Mouse (Mus musculus): ENCODE results near the gene Catsperg1.
A peak's percentile ranks its signal among the peaks of the same experiment; 100 is the strongest.
"Not testable (repeated sequence)": the region's sequence is repeated elsewhere in the genome, so short reads cannot be mapped to it uniquely, and the experiment has no call there.

Catsperg1 gene

DNA sequence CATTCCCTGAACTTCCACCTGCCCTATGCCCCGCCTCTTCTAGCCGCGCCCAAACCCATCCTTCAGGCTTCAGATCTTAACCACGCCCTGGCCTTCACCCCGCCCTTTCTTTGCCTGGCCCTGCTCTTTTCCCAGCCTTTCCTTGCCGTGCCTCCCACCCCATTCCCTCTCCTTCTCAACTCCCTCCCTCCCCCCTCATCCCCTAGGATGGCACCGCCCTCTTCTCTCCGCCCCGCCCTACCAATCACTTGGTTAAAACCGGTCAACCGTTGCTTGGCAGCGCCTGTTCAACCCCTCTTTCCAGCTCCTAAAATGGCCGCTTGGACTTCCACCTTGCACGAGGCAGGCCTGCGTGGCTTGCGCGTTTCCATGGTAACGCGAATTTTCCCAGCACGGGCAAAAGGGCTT, at the start of gene Catsperg1:
Catsperg1 (minus strand) TSS at position 361 of the 408 bp plus-strand sequence.
- no peak for DNase-seq (ENCODE audit: low read depth in 1 of 2, low spot score in 2 of 2)

DNA sequence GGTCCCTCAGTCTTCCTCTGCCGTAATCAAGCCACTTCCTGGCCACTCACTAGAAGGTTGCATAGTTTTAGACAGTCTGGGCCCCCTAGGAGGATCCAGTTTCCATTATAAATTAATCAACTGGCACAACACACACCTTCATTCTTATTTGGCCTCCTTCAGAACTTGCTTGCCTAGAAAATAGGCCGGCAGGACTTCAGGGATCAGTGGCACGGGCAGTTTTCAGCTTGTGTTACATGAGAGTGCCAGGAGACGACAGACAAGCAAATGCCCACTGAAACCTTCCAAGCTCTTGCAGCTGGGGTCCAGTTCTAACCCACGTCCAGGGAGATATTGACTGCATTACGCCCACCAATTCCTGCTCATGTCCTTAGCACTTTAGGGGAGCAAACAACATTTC, 48.3 kb upstream of the Catsperg1 start:
- no peak for DNase-seq (ENCODE audit: low read depth in 1 of 2, low spot score in 2 of 2)

DNA sequence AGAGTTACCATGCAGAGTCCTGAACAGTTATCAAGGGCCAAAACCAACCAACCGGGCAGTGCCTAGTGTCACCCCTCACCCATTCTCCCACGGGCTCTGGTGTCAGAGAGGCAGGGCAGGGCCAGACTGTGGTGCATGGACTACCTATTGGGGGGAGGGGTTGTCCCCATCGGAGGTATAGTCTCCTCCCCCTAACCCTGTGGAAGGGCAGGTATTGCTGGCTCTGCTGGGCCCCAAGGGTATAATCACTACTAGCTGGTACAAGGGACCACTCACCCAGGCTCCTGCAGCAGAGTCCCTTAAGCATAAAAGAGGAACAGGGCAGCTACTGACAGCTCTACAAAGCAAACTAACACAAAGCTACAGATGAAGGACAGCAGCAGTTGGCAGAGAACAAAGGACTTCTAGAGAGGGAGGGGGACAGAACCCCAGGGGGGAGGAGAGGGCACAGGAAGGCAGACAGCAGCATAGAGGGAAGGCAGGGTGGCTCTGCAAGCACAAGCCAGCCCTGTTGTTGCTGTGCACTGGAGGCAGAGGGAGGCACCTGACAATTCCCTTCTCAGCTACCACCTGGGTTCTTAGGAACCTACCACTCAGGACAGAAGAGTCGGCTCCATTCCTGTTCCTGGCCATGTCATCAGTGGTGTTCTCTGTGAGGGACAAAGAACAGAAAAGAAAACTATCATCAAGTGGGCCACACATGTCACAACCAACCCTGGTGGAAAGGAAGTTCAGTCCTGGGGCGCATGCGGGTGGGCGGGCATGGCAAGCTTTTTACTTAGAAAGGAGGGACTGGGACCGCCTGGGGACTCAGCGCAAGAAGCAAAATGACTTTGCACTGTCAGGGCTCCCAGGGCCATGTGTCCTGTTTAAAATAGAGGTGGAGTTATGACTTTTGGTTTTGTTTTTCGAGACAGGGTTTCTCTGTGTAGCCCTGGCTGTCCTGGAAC, 46.2 kb upstream of the Catsperg1 start:
- DNase-seq (ENCODE audit: low read depth in 1 of 2, low spot score in 2 of 2) = no peak

DNA sequence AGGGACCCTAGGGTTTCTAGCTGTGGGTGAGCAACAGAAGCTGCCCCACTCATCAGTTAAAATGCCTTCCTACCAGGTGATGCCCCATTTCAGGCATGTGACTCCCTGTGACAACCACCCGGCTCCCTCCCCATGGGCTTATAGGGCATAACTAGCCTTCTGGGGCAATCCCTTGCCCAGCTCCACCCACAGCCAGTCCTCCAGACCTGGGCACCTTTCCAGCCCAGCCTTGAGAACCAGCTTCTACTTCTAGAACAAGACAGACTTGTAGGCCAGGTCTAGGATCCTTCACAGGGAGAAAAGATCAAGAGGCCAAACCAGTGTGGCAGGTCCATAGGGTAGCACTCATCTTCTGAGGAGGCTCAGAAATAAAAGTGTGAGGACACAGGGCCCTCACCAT, 43.5 kb upstream of the Catsperg1 start:
- no peak for DNase-seq (ENCODE audit: low read depth in 1 of 2, low spot score in 2 of 2)

DNA sequence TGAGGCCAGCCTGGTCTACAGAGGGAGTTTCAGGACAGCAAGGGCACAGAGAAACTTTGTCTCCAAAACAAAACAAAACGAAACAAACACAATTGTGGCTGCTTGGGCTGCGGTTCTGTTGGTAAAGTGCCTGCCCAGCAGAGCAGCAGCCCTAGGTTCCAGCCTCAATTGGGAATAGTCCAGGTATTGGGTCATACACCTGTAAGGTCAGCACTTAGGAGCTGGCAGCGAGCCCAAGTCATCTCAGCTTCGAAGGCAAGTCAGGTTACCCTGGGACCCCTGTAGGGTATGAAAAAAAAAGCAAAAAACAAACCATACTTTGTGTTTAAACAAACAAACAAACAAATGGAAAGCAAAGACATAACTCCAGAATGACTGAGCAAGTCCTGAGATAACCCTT, 42.0 kb upstream of the Catsperg1 start:
- DNase-seq (ENCODE audit: low read depth in 1 of 2, low spot score in 2 of 2) = no peak

DNA sequence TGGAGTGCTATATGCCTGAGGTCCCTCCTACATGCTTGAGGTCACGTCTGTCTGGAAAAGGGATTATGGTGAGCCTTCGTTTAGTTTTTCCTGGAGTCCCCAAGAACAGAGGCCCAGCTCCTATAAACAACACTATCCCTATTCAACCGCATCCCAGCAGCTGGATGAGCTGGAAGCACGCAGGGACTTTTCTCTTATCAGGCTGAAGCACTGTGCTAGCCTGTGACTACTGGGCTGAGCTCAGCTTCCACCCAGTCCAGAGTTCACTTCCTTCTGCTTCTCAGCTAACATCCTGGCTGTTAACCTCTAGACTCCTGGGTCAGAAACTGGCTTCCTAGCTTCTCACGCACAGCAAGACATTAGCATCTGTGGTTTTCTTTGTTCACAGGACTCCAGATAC, 40.0 kb upstream of the Catsperg1 start:
- DNase-seq (ENCODE audit: low read depth in 1 of 2, low spot score in 2 of 2) = no peak

DNA sequence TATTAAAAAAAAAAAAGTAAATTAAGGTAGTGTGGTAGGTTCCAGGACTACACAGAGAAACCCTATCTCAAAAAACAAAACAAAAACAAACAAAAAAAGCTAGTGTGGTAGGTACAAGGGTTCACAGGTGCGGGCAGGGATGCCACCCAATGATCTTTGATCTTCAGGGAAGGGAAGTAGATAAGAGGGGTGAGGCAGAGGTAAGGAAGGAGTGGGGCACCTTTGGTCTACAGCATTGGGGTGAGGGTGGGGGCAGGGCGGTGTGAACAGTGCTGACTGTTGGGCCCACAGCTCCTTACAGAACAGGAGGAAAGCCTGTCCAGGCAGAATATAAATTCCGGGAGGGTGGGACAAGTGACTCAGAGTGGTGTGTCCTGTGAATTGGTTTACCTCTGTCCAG, 37.3 kb upstream of the Catsperg1 start:
- DNase-seq (ENCODE audit: low read depth in 1 of 2, low spot score in 2 of 2) = no peak

DNA sequence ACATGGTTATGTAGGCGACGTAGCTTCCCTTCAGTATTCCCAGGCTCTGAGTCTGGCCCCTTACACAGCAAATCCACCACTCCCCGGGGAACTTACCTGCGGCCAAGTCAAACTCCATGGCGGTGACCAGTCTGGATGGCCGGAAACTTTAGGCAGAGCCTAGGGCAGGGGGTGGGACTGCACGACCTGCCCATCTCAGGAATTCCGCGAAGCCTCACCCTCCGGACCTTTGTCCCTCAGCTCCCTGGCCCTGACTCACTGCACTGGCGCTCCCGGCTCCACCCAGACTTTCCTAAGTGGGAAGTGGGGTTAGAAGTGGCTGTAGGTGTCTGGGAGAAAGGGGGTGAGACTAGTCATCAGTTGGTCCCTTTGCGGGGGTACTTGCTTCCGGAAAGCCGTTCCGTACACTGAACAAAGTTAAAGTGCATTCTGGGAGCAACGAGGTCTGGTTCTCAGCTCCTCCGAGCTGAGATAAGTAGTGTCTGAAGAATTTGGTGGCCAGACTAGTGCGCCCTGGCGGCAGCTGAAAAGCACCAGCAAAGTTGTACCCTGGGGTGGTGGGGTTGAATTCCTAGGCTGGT, 34.5 kb upstream of the Catsperg1 start, which contains the start of gene 2200002D01Rik:
2200002D01Rik (minus strand) TSS at position 206 of the 581 bp plus-strand sequence.
- DNase-seq (ENCODE audit: low read depth in 1 of 2, low spot score in 2 of 2) = no peak

DNA sequence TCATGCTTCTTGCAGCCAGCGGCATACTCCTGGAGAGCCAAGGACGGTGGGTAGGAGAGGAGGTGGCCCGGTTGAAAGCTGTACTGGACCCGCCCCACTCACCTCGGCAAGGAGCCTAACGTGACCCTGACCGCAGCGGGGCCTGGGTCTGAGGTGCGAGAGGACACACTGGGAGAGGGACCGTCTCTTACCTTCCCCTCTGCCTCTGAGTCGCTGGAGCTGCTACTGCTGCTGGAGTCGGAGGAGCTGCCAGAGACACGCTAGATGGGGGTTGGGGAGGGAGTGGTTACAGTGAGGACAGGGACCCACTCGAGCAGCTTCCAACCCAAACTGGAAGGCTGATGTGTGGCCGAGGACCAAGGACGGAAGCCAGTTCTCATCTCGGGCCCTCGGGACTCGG, 33.9 kb upstream of the Catsperg1 start:
- no peak for DNase-seq (ENCODE audit: low read depth in 1 of 2, low spot score in 2 of 2)

DNA sequence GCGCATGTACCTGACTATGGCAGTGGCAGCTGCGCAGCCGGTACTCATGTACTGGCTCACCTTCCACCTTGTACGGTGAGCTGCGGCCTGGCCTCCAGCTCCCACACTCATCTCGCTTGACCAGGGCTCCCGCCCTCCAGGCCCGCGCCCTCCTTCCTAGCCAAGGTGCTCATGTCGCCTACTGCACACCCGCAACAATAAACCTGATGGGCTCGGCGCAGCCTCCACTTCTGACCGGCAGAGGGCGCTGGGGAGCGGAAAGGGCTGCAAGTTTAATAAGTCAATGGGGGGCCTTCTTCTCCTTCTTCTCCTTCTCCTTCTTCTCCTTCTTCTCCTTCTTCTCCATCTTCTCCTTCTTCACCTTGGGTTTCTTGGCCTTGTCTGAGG, 33.5 kb upstream of the Catsperg1 start:
- peak; percentile 30 to 55 for DNase-seq (ENCODE audit: low read depth in 1 of 2, low spot score in 2 of 2)

DNA sequence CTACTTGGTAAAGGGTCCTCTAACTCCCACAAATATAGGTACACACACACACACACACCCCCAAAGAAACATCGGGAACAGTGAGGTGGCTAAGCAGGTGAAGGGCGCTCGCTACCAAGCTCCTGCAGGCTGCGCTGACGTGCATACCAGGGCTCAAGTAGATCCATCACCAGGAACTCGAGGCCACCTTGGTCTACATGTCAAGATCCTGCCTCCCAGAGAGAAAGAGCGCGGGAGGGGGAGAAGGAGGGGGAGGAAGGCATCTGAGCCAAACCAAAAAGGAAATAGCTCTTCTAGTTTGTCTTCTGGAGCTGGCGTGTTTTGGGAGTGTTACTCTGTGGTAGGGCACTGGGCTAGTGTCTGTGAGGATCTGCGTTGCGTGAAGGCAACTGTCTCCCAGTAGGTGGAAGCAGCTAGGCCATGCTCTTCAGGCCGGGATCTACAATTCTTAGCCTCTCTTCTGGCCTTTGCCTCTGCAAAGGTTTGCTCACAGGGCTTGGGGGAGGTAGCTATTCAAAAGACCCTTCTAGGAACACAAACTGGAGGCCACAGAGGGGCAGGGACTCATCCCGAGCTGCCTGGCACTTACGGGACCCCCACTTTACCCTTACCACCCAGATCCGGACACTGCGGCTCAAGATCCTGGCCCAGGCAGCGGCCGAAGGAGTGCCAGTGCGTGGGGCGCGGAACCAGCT, 32.9 kb upstream of the Catsperg1 start:
- no peak for DNase-seq (ENCODE audit: low read depth in 1 of 2, low spot score in 2 of 2)

DNA sequence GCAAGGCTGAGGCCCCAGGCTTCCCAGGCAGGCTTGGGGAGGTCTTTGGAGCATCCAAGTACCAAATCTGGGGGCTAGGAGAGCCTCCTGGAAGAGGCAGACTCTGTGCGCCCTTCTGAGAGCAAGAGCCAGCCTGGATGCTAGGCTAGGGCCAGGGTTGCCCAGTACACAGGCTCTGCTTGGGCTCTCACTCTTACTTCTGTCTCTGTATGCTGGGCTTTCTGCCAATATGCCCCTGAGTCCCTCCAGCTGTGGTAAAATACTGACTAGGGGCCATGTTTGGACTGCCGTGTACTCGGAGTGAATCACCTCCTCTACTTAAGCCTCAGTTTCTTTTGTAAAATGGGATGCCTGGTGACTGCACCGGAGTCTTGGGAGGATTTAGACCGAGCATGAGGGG, 32.2 kb upstream of the Catsperg1 start:
- no peak for DNase-seq (ENCODE audit: low read depth in 1 of 2, low spot score in 2 of 2)

DNA sequence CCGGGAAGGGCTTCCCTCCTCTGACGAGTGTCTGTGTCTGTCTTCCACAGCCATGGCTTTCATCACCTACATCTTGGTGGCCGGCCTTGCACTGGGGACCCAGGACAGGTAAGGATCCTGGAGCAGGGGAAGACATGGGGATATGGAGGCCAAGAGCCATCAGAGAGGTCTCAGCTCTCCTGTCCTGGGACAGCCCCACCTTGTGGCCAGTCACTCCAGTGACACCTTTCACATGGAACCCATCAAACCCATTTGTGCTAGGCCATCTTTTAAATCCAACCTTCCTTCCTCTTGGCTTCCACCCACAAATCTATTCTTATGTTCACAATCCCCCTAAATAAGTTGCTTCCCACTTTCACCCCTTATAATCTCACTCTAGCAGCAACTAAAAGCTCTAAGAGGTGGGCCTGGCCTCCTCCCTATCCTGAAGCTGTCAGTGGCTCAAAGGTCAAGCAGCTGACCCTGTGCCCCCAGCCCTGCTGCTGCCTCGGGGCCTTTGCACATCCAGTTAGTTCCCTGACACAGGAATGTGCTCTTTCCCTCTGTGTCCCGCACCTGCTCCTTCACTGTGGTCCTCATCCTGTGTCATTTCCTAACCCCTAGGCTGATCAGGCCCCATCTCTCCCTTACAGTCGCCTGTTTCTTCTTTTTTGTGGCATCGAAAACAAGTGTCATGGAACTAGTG, 31.0 kb upstream of the Catsperg1 start:
- DNase-seq (ENCODE audit: low read depth in 1 of 2, low spot score in 2 of 2) = no peak

DNA sequence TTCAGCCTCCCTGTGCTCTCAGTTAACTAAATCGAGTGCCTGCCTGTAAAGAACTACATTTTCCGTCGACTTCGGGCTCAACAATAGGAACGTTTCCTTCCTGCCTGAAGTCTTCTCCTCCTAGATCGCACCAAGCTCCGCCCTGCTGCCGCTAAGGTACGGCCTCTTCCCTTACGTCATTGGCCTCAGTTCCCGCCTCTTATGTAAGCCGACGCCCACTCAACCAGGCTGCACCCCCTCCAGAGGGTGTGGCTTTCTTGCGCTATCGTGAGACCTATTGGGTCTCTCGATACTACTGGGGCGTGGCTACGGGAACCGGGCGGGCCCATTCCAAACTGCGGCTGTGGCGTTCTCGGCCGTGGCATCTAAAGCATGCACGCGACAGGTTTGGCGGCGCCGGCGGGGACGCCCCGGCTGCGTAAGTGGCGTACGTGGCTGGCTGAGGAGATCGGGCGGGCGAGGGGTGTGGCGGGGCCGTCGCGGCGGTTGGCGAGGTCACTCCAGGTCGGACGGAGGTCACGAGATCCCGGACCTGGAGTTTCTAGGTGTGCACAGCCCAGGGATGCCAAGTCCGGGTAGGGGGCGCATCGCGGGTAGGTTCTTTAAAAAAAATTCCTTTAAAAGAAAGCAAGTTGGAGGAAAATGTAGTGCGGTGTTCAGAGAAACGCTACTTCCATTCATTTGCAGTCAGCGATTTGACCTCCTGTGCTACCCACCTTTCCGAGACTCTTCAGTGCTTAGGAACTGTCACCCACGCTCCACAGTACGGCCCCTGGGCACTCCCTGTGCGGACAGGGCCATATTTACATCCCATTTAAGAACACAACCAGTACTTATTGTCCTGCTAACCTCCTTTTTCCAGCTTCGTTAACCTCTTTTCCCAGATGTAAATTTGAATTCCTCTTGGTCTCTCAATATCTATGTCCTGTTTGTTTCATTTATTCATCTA, 24.5 kb upstream of the Catsperg1 start, which contains the start of gene Yif1b:
Yif1b (plus strand) TSS at position 311 of the 949 bp plus-strand sequence.
- DNase-seq (ENCODE audit: low read depth in 1 of 2, low spot score in 2 of 2) = peak; percentile 93 to 97

DNA sequence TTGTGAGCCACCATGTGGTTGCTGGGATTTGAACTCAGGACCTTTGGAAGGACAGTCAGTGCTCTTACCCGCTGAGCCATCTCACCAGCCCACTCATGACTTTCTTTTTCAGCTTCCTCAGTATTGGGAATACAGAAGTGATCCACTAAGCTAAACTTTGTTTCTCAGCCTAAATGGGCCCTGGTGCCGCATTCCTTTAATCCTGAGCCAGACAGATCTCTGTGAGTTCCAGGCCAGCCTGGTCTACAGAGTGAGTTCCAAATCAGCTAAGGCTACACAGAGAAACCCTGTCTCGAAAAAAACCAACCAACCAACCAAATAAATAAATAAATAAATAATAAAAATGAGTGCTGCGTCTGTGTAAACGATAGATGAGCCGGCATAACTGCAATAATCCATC, 23.8 kb upstream of the Catsperg1 start:
- DNase-seq (ENCODE audit: low read depth in 1 of 2, low spot score in 2 of 2) = not testable (repeated sequence)

DNA sequence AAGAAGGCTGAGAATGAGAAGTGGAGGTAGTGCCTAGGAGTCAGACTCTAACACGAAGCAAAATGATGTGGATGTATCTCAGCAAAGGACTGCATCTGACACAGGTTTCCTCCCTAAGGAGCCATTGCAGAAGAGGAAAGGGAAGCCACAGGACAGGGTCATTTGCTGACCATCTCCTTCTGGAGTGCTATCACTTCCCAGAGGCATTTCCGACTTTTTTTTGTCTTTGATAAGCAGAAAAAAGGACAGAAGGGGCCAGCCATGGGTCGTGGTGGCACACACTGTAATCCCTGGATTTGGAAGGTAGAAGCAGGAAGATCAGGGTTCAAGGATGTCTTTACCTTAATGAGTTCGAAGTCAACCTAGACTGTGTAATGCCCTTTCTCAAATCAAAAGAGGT, 22.8 kb upstream of the Catsperg1 start:
- DNase-seq (ENCODE audit: low read depth in 1 of 2, low spot score in 2 of 2) = no peak

DNA sequence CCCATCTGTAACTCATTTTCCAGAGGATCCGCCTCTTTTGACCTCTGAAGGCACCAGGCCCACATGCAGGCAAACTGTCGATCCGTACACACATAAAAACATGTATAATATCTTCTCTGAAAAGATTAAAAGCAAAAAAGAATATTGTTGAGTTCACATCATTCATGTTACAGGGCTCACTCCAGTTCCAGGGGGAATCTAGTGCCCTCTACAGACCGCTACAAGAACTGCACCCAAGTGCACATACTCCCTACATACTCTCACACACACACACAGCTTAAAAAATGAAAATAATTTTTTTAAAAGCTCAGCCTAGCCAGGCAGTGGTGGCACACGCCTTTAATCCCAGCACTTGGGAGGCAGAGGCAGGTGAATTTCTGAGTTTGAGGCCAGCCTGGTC, 20.8 kb upstream of the Catsperg1 start:
- no peak for DNase-seq (ENCODE audit: low read depth in 1 of 2, low spot score in 2 of 2)

DNA sequence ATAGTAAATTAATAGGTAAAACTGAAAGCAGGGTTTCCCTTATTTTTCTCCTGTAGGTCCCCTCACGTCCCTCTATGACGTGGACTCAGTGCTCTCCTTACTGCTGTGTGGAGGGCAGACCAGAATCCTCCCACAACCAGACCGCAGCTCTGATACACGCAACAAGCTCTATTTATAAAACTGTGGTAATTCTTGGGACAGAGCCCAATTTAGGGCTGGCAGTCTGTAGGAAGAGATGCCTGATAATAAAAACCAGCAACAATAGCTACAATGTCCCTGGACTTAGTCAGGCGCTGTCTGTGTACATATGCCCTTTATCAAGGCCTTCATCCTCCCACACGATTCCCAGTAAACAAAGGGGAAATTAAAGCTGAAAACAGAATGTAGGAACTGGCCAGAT, 19.9 kb upstream of the Catsperg1 start:
- DNase-seq (ENCODE audit: low read depth in 1 of 2, low spot score in 2 of 2) = no peak

DNA sequence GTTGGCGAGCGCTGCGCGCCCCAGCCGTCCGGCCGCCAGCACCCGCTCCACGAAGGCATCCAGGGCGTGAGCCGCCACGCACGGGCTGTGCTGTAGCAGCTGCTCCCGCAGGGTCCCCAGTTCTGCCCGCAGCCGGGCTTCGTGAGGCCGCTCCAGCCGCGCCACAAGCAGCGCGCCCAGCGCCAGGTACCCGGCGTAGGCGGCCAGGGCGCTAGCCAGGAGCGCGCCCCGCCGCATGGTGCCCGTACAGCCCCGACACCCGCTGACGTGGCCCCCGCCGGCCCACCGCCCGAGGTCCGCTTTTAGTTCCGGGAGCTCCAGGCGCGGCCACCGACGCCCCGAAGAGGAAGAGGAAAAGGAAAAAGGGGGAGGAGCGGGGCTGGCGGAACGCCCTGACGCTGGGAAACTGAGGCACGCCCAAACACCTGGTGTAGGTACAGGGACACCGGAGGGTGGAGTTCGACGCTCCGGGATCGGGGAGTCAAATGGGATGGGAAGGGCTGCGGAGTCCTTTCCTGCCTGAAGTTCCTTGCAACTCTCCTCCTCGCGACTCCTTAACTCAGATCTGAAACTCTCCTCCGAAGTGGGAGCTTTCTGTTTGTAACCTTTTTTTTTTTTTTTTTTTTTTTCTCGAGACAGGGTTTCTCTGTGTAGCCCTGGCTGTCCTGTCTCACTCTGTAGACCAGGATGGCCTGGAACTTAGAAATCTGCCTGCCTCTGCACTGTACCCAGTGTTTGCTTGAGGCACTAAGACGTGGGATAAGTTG, 18.6 kb upstream of the Catsperg1 start, which contains the start of gene Kcnk6:
Kcnk6 (minus strand) TSS at position 269 of the 767 bp plus-strand sequence.
- peak in 1 of 2 experiments; percentile 32 for DNase-seq (ENCODE audit: low read depth in 1 of 2, low spot score in 2 of 2)
